Mouse (Mus musculus): ENCODE results near the gene Arhgap32.
"Not testable (repeated sequence)": the region's sequence is repeated elsewhere in the genome, so short reads cannot be mapped to it uniquely, and the experiment has no call there.

Gene Arhgap32

GRCm38 (mm10) chr9:32115786-32116185 is at the start of gene Arhgap32:
Gene Arhgap32 (plus strand): TSS chr9:32116136.
- no peak for DNase-seq

GRCm38 (mm10) chr9:32072778-32073177 is 43.2 kb upstream of the Arhgap32 start:
- no peak for DNase-seq

- DNase-seq: no peak
Observed at GRCm38 (mm10) chr9:32088106-32088776, 27.7 kb upstream of the Arhgap32 start.

- no peak for DNase-seq
Observed at GRCm38 (mm10) chr9:32088882-32089281, 27.1 kb upstream of the Arhgap32 start.

- no peak for DNase-seq
Observed at GRCm38 (mm10) chr9:32093456-32093855, 22.5 kb upstream of the Arhgap32 start.

- no peak for DNase-seq
Observed at GRCm38 (mm10) chr9:32094351-32095120, 21.4 kb upstream of the Arhgap32 start.

GRCm38 (mm10) chr9:32095511-32095910 is 20.4 kb upstream of the Arhgap32 start:
- no peak for DNase-seq

GRCm38 (mm10) chr9:32096541-32096940 is 19.4 kb upstream of the Arhgap32 start:
- DNase-seq: no peak

GRCm38 (mm10) chr9:32097123-32097522 is 18.8 kb upstream of the Arhgap32 start:
- DNase-seq: no peak

- no peak for DNase-seq
Observed at GRCm38 (mm10) chr9:32098425-32099155, 17.3 kb upstream of the Arhgap32 start.

- DNase-seq: no peak
Observed at GRCm38 (mm10) chr9:32100561-32100960, 15.4 kb upstream of the Arhgap32 start.

GRCm38 (mm10) chr9:32101488-32101887 is 14.4 kb upstream of the Arhgap32 start:
- DNase-seq: no peak

GRCm38 (mm10) chr9:32104670-32105069 is 11.3 kb upstream of the Arhgap32 start:
- DNase-seq: no peak

GRCm38 (mm10) chr9:32110376-32110775 is 5.6 kb upstream of the Arhgap32 start:
- DNase-seq: no peak

- no peak for DNase-seq
Observed at GRCm38 (mm10) chr9:32116272-32116671, 336 bp downstream of the Arhgap32 start.

- DNase-seq: no peak
Observed at GRCm38 (mm10) chr9:32117876-32118275, 1.9 kb downstream of the Arhgap32 start.

GRCm38 (mm10) chr9:32118433-32118832 is 2.5 kb downstream of the Arhgap32 start:
- no peak for DNase-seq

GRCm38 (mm10) chr9:32119586-32119985 is 3.6 kb downstream of the Arhgap32 start:
- no peak for DNase-seq

- no peak for DNase-seq
Observed at GRCm38 (mm10) chr9:32120162-32120561, 4.2 kb downstream of the Arhgap32 start.

- not testable (repeated sequence) for DNase-seq
Observed at GRCm38 (mm10) chr9:32121271-32121670, 5.3 kb downstream of the Arhgap32 start.

GRCm38 (mm10) chr9:32136195-32136594 is 20.3 kb downstream of the Arhgap32 start:
- no peak for DNase-seq

GRCm38 (mm10) chr9:32136680-32137295 is 20.9 kb downstream of the Arhgap32 start:
- no peak for DNase-seq

Data from right cerebral cortex, postnatal 14 days (tissue).